Mouse (Mus musculus): ENCODE results near the gene Tmem151b.

Tmem151b gene

GRCm38 (mm10) chr17:45503301-45503973 is 46.0 kb downstream of the Tmem151b start:
- no peak for DNase-seq

- no peak for DNase-seq
These were observed 47.2 kb downstream of the Tmem151b start for GRCm38 (mm10) chr17:45502324-45502723.

GRCm38 (mm10) chr17:45500981-45501380 is 48.5 kb downstream of the Tmem151b start:
- DNase-seq: no peak

- DNase-seq: no peak
These were observed 50.0 kb downstream of the Tmem151b start for GRCm38 (mm10) chr17:45499516-45499915.

- DNase-seq: no peak
These were observed 51.1 kb downstream of the Tmem151b start for GRCm38 (mm10) chr17:45498397-45498796.

GRCm38 (mm10) chr17:45495398-45495797 is 54.1 kb downstream of the Tmem151b start:
- DNase-seq: no peak
